Mouse (Mus musculus) lung, embryonic 15.5 days (tissue): ENCODE measurements around the gene Acbd4. TPM values are rescaled to one million over a fixed set of nuclear protein-coding genes. Genes with fewer than 3 reads are reported as not detected.

Experiments
- ATAC-seq: fragments of 200-750 bp; cut with Nextera tagmentation; 2 replicates; pipeline ENCODE4 v1.8.0; 2017; ENCODE audit warnings: moderate number of reproducible peaks, borderline replicate concordance; ENCODE audit not compliant: low FRiP score, low TSS enrichment; ENCODE audit errors: extremely low read depth
- H3K27ac ChIP-seq: fragments of 300-500 bp; sonication (generic); 2 replicates; pipeline ENCODE4 v1.5.1; 2015; ENCODE audit warnings: moderate library complexity, mild to moderate bottlenecking, inconsistent platforms
- H3K27me3 ChIP-seq: fragments of 300-500 bp; sonication (generic); 2 replicates; pipeline ENCODE4 v1.6.1; 2015; ENCODE audit warnings: inconsistent platforms
- H3K36me3 ChIP-seq: fragments of 300-500 bp; sonication (generic); 2 replicates; pipeline ENCODE4 v1.6.1; 2015; ENCODE audit warnings: inconsistent platforms
- H3K4me1 ChIP-seq: fragments of 300-500 bp; sonication (generic); 2 replicates; pipeline ENCODE4 v1.6.1; 2015; ENCODE audit warnings: inconsistent platforms
- H3K4me2 ChIP-seq: fragments of 300-500 bp; sonication (generic); 2 replicates; pipeline ENCODE4 v1.6.1; 2015; ENCODE audit warnings: inconsistent platforms, mild to moderate bottlenecking, moderate library complexity
- H3K4me3 ChIP-seq: fragments of 300-500 bp; sonication (generic); 2 replicates; pipeline ENCODE4 v1.5.1; 2015; ENCODE audit warnings: mild to moderate bottlenecking, inconsistent platforms
- H3K9ac ChIP-seq: fragments of 300-500 bp; sonication (generic); 2 replicates; pipeline ENCODE4 v1.6.1; 2015; ENCODE audit warnings: inconsistent platforms
- H3K9me3 ChIP-seq: fragments of 300-500 bp; sonication (generic); 2 replicates; pipeline ENCODE4 v1.6.1; 2016; ENCODE audit warnings: inconsistent platforms
- WGBS: fragments of 180-500 bp; shearing (Covaris S2); methylation state at CpG from one replicate; pipeline ENCODE4 v1.1.7; 2015; 5-methylcytosine and 5-hydroxymethylcytosine counted together
- polyA plus RNA-seq: library from polyadenylated mRNA; unstranded; fragments of >200 nt; fragmentation: Nextera tagmentation; extraction: Ambion mirVana; gene quantifications from 2 replicates; pipeline ENCODE4 v1.2.1, GENCODE M21; 2015

Gene Acbd4
- 15.7 and 18.3 TPM in 2 replicates for polyA plus RNA-seq

- no peaks in the 10 kb centered on the region for H3K36me3 ChIP-seq
- H3K9ac ChIP-seq: peak within 1 kb of the TSS; percentile 58
- under 1% methylated on average over 26 of the region's 34 CpGs for WGBS
- no peak within 1 kb of the TSS for H3K27ac ChIP-seq
- peaks cover 37% of the 10 kb centered on the region for H3K4me1 ChIP-seq
- peaks cover 25% of the 10 kb centered on the region for H3K27me3 ChIP-seq
- no peaks in the 10 kb centered on the region for H3K9me3 ChIP-seq
- H3K4me2 ChIP-seq: peak within 1 kb of the TSS; percentile 91
- H3K4me3 ChIP-seq: peak within 1 kb of the TSS; percentile 56
- peak; percentile 46 for ATAC-seq
Measured at GRCm38 (mm10) chr11:103101481-103101865, at the start of gene Acbd4, which contains the start of gene Plcd3. Gene Acbd4, plus strand, starts transcription at chr11:103101682. Gene Plcd3, minus strand, starts transcription at chr11:103101658.

GRCm38 (mm10) chr11:103052078-103052477 lies 49.4 kb upstream of the Acbd4 start:
- Histone ChIP-seq H3K4me3 (no peak overlapping the region), H3K9ac (no peak overlapping the region), H3K9me3 (no peaks in the 10 kb centered on the region), H3K36me3 (peaks cover 55% of the 10 kb centered on the region), H3K4me2 (no peak overlapping the region), H3K4me1 (no peaks in the 10 kb centered on the region), H3K27me3 (no peaks in the 10 kb centered on the region), H3K27ac (no peak overlapping the region)
- ATAC-seq: no peak
- 86% methylated on average over 6 of the region's 6 CpGs for WGBS

GRCm38 (mm10) chr11:103053191-103054076 lies 48.0 kb upstream of the Acbd4 start:
- peaks cover 62% of the 10 kb centered on the region for H3K36me3 ChIP-seq
- no peak overlapping the region for H3K4me2 ChIP-seq
- H3K9me3 ChIP-seq: no peaks in the 10 kb centered on the region
- no peak overlapping the region for H3K9ac ChIP-seq
- 87% methylated on average over 18 of the region's 18 CpGs for WGBS
- H3K4me3 ChIP-seq: no peak overlapping the region
- no peaks in the 10 kb centered on the region for H3K27me3 ChIP-seq
- H3K4me1 ChIP-seq: no peaks in the 10 kb centered on the region
- no peak overlapping the region for H3K27ac ChIP-seq
- ATAC-seq: no peak

GRCm38 (mm10) chr11:103054798-103055197 lies 46.7 kb upstream of the Acbd4 start:
- Histone ChIP-seq H3K4me1 (no peaks in the 10 kb centered on the region), H3K9me3 (no peaks in the 10 kb centered on the region), H3K36me3 (peaks cover 71% of the 10 kb centered on the region), H3K27ac (no peak overlapping the region), H3K27me3 (no peaks in the 10 kb centered on the region), H3K9ac (no peak overlapping the region), H3K4me3 (no peak overlapping the region), H3K4me2 (no peak overlapping the region)
- 46% methylated on average over 6 of the region's 6 CpGs for WGBS
- no peak for ATAC-seq

GRCm38 (mm10) chr11:103056636-103057035 lies 44.8 kb upstream of the Acbd4 start:
- Histone ChIP-seq H3K4me2 (no peak overlapping the region), H3K36me3 (peaks cover 77% of the 10 kb centered on the region), H3K4me3 (no peak overlapping the region), H3K9me3 (no peaks in the 10 kb centered on the region), H3K4me1 (no peaks in the 10 kb centered on the region), H3K27ac (no peak overlapping the region), H3K27me3 (no peaks in the 10 kb centered on the region), H3K9ac (no peak overlapping the region)
- 95% methylated on average over 7 of the region's 7 CpGs for WGBS
- no peak for ATAC-seq

- Histone ChIP-seq H3K4me1 (no peaks in the 10 kb centered on the region), H3K4me2 (no peak overlapping the region), H3K27ac (no peak overlapping the region), H3K27me3 (no peaks in the 10 kb centered on the region), H3K9ac (no peak overlapping the region), H3K9me3 (no peaks in the 10 kb centered on the region), H3K36me3 (peaks cover 78% of the 10 kb centered on the region), H3K4me3 (no peak overlapping the region)
- 62% methylated on average over 3 of the region's 3 CpGs for WGBS
- no peak for ATAC-seq
Measured at GRCm38 (mm10) chr11:103058499-103059085, 42.9 kb upstream of the Acbd4 start.

GRCm38 (mm10) chr11:103066191-103067050 lies 35.1 kb upstream of the Acbd4 start:
- no peak overlapping the region for H3K4me2 ChIP-seq
- no peak overlapping the region for H3K9ac ChIP-seq
- no peaks in the 10 kb centered on the region for H3K27me3 ChIP-seq
- H3K4me1 ChIP-seq: peaks cover 16% of the 10 kb centered on the region
- peak overlapping the region; percentile 78 for H3K27ac ChIP-seq
- ATAC-seq: no peak
- H3K36me3 ChIP-seq: peaks cover 66% of the 10 kb centered on the region
- H3K4me3 ChIP-seq: no peak overlapping the region
- H3K9me3 ChIP-seq: no peaks in the 10 kb centered on the region
- 88% methylated on average over 14 of the region's 14 CpGs for WGBS

- peak overlapping the region; percentile 78 for H3K27ac ChIP-seq
- no peak overlapping the region for H3K9ac ChIP-seq
- 75% methylated on average over 6 of the region's 6 CpGs for WGBS
- H3K27me3 ChIP-seq: no peaks in the 10 kb centered on the region
- no peak overlapping the region for H3K4me3 ChIP-seq
- no peaks in the 10 kb centered on the region for H3K9me3 ChIP-seq
- H3K4me1 ChIP-seq: peaks cover 16% of the 10 kb centered on the region
- no peak for ATAC-seq
- H3K4me2 ChIP-seq: no peak overlapping the region
- peaks cover 60% of the 10 kb centered on the region for H3K36me3 ChIP-seq
Measured at GRCm38 (mm10) chr11:103067051-103067361, 34.5 kb upstream of the Acbd4 start.

- peak; percentile 56; the same call in 1 of the 2 replicates for ATAC-seq
- Histone ChIP-seq H3K4me2 (no peak overlapping the region), H3K27ac (peak overlapping the region; percentile 78), H3K9ac (no peak overlapping the region), H3K9me3 (no peaks in the 10 kb centered on the region), H3K4me1 (peaks cover 16% of the 10 kb centered on the region), H3K4me3 (no peak overlapping the region), H3K27me3 (no peaks in the 10 kb centered on the region), H3K36me3 (peaks cover 56% of the 10 kb centered on the region)
- 58% methylated on average over 8 of the region's 8 CpGs for WGBS
Measured at GRCm38 (mm10) chr11:103067457-103068001, 34.0 kb upstream of the Acbd4 start.

GRCm38 (mm10) chr11:103068272-103068671 lies 33.2 kb upstream of the Acbd4 start:
- no peak overlapping the region for H3K4me2 ChIP-seq
- H3K4me3 ChIP-seq: no peak overlapping the region
- no peak overlapping the region for H3K9ac ChIP-seq
- peaks cover 16% of the 10 kb centered on the region for H3K4me1 ChIP-seq
- 95% methylated on average over 4 of the region's 4 CpGs for WGBS
- no peaks in the 10 kb centered on the region for H3K9me3 ChIP-seq
- H3K36me3 ChIP-seq: peaks cover 51% of the 10 kb centered on the region
- no peak for ATAC-seq
- H3K27ac ChIP-seq: peak overlapping the region; percentile 62
- no peaks in the 10 kb centered on the region for H3K27me3 ChIP-seq

GRCm38 (mm10) chr11:103068884-103069283 lies 32.6 kb upstream of the Acbd4 start:
- Histone ChIP-seq H3K9ac (no peak overlapping the region), H3K27me3 (no peaks in the 10 kb centered on the region), H3K4me1 (peaks cover 16% of the 10 kb centered on the region), H3K36me3 (peaks cover 45% of the 10 kb centered on the region), H3K4me2 (no peak overlapping the region), H3K4me3 (no peak overlapping the region), H3K27ac (no peak overlapping the region), H3K9me3 (no peaks in the 10 kb centered on the region)
- no peak for ATAC-seq
- WGBS: 90% methylated on average over 11 of the region's 11 CpGs
